Mouse (Mus musculus) ES-E14 (cell line): ENCODE results near the gene Agap1.

Source experiments
- ZC3H11A ChIP-seq: IDR thresholded peaks from 2 replicates; pipeline ENCODE4 v1.6.1; 2012; ENCODE audit warnings: low read depth, mild to moderate bottlenecking, inconsistent platforms, low read length, borderline replicate concordance
- ZNF384 ChIP-seq: IDR thresholded peaks from 2 replicates; pipeline ENCODE4 v1.6.1; 2012; ENCODE audit warnings: low read depth, low read length, inconsistent platforms

DNA sequence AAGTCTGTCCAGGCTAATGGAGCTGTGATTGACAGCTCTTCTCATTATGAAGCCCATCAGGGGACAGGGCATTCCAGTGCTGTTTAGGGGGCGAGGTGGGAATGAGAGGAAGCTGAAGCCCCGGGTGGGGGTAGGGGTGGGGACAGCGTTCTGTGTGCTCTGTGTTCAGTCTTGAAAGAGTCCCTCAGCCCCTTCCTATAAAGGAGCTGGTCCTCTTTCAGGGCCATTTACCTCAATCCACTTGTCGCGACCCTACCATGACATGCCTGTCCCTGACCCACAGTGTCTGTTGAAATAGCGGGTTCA lies 416.3 kb downstream of the Agap1 start:
- TF ChIP-seq ZNF384 (no peak), ZC3H11A (no peak)
